7 mouse cellular contexts compared by ENCODE assay signal in genomic region chr3:89202253-89203141, GRCm38 (mm10). TPM values are rescaled to one million over a fixed set of nuclear protein-coding genes. Genes with fewer than 3 reads are reported as not detected.
DNase-seq lines count a peak whose midpoint lies in the region; ATAC-seq lines count a peak whose summit lies in the region.

Gene Gba, plus strand, starts transcription at chr3:89202928.

- peak within 1 kb of the TSS; percentile 65 for H3K9ac ChIP-seq in intestine, embryonic 16.5 days (ENCODE audit: low read depth, low read length)
- H3K9ac ChIP-seq in midbrain, embryonic 11.5 days (ENCODE audit: low read length), result peak within 1 kb of the TSS; percentile 50

- peak; percentile 85 for ATAC-seq in intestine, embryonic 16.5 days
- ATAC-seq in midbrain, embryonic 11.5 days (ENCODE audit: low FRiP score), result peak; percentile 90

- peaks cover 4% of the 10 kb centered on the region; the same call in 1 of the 2 replicates for H3K4me1 ChIP-seq in intestine, embryonic 16.5 days (ENCODE audit: control insufficient read depth, insufficient read depth, low read length)
- peaks cover 4% of the 10 kb centered on the region; the same call in 1 of the 2 replicates for H3K4me1 ChIP-seq in midbrain, embryonic 11.5 days (ENCODE audit: control insufficient read depth, insufficient read depth, low read length)

- intact Hi-C loops in left cerebral cortex, postnatal 36 days (cut with DNase I), result no loop called here

- WGBS in intestine, embryonic 16.5 days, result 27% methylated on average over 13 of the region's 13 CpGs
- 26% methylated on average over 13 of the region's 13 CpGs for WGBS in midbrain, embryonic 11.5 days

- peak within 1 kb of the TSS; percentile 65 for H3K4me3 ChIP-seq in intestine, embryonic 16.5 days (ENCODE audit: low read length)
- H3K4me3 ChIP-seq in midbrain, embryonic 11.5 days (ENCODE audit: low read depth, low read length), result peak within 1 kb of the TSS; percentile 40

- peak within 1 kb of the TSS; percentile 59 for H3K4me2 ChIP-seq in intestine, embryonic 16.5 days (ENCODE audit: low read depth, low read length)
- peak within 1 kb of the TSS; percentile 52 for H3K4me2 ChIP-seq in midbrain, embryonic 11.5 days

- H3K36me3 ChIP-seq in intestine, embryonic 16.5 days (ENCODE audit: control insufficient read depth, insufficient read depth, low read length), result peaks cover under 1% of the 10 kb centered on the region; the same call in 1 of the 2 replicates
- H3K36me3 ChIP-seq in midbrain, embryonic 11.5 days (ENCODE audit: control insufficient read depth, insufficient read depth, low read length), result peaks cover 4% of the 10 kb centered on the region; the same call in 1 of the 2 replicates

- peak; percentile 77 for DNase-seq in adrenal gland, adult 8-10 months
- DNase-seq in embryo, embryonic 11.5 days (ENCODE audit: low read depth, low spot score), result peak; percentile 83
- peak; percentile 71 to 83 for DNase-seq in gastrocnemius, postnatal 4 days (ENCODE audit: low spot score in 2 of 2)
- peak; percentile 78 to 84 for DNase-seq in left cerebral cortex, postnatal 36 days (ENCODE audit: low spot score in 2 of 2)
- DNase-seq in midbrain, embryonic 11.5 days (ENCODE audit: low spot score, missing footprints), result peak; percentile 100
- DNase-seq in skeletal muscle tissue, adult 2 months (ENCODE audit: low read depth, low spot score), result peak; percentile 86

- H3K9me3 ChIP-seq in intestine, embryonic 16.5 days (ENCODE audit: control insufficient read depth, low read length), result no peaks in the 10 kb centered on the region
- H3K9me3 ChIP-seq in midbrain, embryonic 11.5 days (ENCODE audit: control insufficient read depth, low read length), result no peaks in the 10 kb centered on the region

- no peak within 1 kb of the TSS for H3K27ac ChIP-seq in intestine, embryonic 16.5 days (ENCODE audit: low read length)
- H3K27ac ChIP-seq in midbrain, embryonic 11.5 days (ENCODE audit: low read depth, low read length), result no peak within 1 kb of the TSS

- H3K27me3 ChIP-seq in intestine, embryonic 16.5 days (replicated peaks; ENCODE audit: control insufficient read depth, insufficient read depth, low read length), result no peaks in the 10 kb centered on the region
- H3K27me3 ChIP-seq in midbrain, embryonic 11.5 days (ENCODE audit: control insufficient read depth, insufficient read depth, low read length), result no peaks in the 10 kb centered on the region

RNA-seq across cellular contexts. Expression of gene Gba, which starts in this region (rescaled TPM):
- total RNA-seq in adrenal gland, adult 8-10 months (2022), result 10 to 100 TPM; 65.6 to 84.3 (median 70.5) TPM
- 10 to 100 TPM; 30.9 to 32.2 TPM for total RNA-seq in gastrocnemius, postnatal 4 days (2021)
- polyA plus RNA-seq in intestine, embryonic 16.5 days (2015; fragmentation: Nextera tagmentation; extraction: Ambion mirVana), result 73.1 and 87.5 TPM in 2 replicates
- total RNA-seq in left cerebral cortex, postnatal 36 days (2021), result 10 to 100 TPM; 62.4 to 64.6 TPM
- 41.4 and 45.9 TPM in 2 replicates for polyA plus RNA-seq in midbrain, embryonic 11.5 days (2014; fragmentation: Nextera tagmentation; extraction: Ambion mirVana)
